Mouse (Mus musculus): ENCODE measurements around the gene Dusp3. TPM values are rescaled to one million over a fixed set of nuclear protein-coding genes. Genes with fewer than 3 reads are reported as not detected.

Gene Dusp3
- 5.0 and 5.5 TPM in 2 replicates for polyA plus RNA-seq (2012; ENCODE audit: low replicate concordance)

DNA sequence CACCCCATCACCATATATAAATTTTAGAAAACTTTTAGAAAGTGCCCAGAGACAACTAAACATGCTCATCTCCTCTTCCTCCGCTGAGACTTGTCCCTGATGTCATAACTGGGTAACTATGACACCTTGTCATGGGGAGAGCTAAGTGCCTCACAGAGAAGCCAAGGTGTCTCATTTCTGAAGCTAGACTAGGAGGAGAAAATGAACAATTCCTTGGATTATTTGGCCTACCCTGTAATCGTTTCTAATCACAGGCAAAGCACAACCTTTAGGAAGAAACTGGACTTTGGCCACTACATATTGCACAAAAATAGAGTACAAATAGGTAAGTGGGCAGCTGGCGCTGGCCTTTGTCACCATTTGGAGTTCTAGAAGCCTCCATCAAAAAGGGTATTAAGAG, at the start of gene Dusp3:
Gene Dusp3 (minus strand): TSS at position 101 of the 400 bp plus-strand sequence.

DNA sequence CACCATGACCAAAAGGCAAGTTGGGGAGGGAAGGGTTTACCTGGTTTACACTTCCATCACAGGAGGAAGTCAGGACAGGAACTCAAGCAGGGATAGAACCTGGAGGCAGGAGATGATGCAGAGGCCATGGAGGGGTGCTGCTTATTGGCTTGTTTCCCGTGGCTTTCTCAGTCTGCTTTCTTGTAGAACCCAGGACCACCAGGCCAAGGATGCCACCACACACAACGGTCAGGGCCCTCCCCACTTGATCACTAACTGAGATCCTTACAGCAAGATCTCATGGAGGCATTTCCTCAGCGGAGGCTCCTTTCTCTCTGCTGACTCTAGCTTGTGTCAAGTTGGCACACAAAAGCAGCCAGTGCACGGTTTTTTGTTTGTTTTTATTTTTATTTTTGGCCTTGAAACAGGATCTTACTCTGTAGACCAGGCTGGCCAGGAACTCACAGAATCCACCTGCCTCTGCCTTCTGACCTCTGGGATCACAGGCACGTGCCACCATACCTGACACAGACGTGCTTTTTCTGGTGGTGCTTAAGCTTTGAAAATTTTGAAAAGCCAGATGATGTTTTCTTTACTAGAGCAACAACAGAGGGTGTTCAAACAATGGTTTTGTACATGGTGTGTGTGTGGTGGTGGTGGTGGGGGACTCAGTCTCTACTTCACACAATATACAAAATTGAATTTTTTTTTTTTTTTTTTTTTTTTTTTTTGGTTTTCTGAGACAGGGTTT, 41.4 kb upstream of the Dusp3 start, which contains the start of gene Mpp3:
Gene Mpp3 (minus strand): TSS at position 375 of the 730 bp plus-strand sequence.

DNA sequence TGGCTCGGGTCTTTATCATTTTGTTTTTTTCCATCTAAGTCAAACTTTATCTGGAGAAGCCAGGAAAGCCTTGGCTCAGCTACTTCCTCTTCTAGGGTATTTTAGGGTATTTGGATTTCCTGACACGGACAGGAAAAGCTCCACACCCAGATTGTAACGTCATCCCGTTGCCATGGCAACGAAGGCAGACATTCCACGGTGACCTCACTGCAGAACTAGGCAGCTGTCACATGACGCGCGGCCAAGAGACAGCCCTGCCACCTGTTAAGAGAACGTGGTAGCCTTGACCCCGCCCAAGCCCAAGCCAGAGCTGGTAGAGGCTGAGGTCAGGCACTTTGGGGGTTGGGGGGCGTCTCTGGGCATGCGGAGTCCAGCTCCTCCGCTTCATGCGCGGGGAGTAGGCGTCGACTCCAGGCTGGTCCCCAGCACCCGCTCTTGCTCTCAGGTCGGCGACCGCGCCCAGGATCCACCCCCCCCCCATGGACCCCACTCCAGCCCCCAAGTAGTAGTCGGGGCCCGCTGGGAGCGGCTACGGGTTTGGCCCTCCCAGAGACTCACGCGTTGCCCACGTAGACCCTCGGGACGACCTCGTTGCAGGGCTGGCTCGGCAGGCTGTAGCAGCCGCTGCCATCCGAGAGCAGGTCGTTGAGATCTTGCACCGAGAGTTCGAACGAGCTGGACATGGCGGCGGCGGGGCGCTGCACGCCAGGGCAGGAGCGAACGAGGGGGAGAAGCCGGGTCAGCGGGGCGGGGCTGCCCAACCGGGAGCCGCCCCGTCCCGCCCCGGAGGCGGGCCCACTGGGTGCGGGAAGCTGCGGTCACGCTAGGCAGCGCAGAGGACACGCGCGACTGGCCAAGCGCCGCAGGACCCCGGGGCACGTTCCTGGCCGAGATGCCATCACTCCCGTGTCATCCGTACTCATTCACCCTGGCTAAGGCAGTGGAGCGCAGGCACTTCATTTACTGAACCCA, 2.5 kb downstream of the Dusp3 start, which contains the start of gene Cfap97d1:
Gene Cfap97d1 (plus strand): TSS at position 226 of the 972 bp plus-strand sequence.

DNA sequence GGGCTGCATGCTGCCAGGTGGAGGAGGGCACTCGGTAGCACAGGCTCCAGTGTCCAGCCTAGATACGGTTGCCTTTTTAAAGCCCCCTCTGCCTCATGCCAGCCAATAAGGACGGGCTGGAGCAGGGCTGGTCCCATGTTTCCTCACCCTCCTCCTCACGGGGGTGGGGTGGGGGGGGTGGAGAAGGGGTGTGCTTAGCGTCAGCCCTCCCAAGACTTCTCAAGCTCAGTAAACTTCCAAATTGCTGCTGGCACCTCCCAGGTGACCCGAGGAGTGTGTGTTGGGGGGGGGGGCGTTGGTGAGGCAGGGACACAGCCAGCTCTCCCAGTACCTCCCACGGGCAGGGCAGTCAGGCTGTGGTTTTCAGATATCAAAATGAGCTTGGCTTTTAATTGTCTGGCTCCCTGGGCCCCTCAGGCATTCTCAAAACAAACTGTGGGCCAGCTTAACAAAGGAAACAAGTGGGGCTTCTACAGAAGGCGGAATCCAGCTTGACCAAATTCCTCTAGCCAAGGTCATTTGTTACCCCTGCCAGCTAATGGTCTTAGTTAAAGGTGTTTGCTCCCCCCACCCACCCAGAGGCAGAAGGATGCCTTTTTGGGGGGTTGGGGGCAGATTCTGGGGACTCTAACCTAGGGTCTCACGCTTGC, 19.7 kb downstream of the Dusp3 start, which contains the start of gene Sost:
Gene Sost (minus strand): TSS at position 51 of the 650 bp plus-strand sequence.

Other genes starting within 250 kb of the Dusp3 start
- gene Etv4, start 201.6 kb downstream of the Dusp3 start, polyA plus RNA-seq (2012; ENCODE audit: low replicate concordance): 11.2 and 14.7 TPM in 2 replicates
- gene Meox1, start 92.6 kb downstream of the Dusp3 start, polyA plus RNA-seq (2012; ENCODE audit: low replicate concordance): not detected in 2 replicates
- not detected in 2 replicates for gene Sost, start 20.0 kb downstream of the Dusp3 start, polyA plus RNA-seq (2012; ENCODE audit: low replicate concordance)
- not detected in 2 replicates for gene Cfap97d1, start 2.7 kb downstream of the Dusp3 start, polyA plus RNA-seq (2012; ENCODE audit: low replicate concordance)
- gene Mpp3, start 41.4 kb upstream of the Dusp3 start, polyA plus RNA-seq (2012; ENCODE audit: low replicate concordance): 0.29 and 0.50 TPM in 2 replicates
- 0.13 TPM in 1 of 2 replicates, not detected in the other for gene Cd300lg, start 54.5 kb upstream of the Dusp3 start, polyA plus RNA-seq (2012; ENCODE audit: low replicate concordance)
- gene Mpp2, start 101.5 kb upstream of the Dusp3 start, polyA plus RNA-seq (2012; ENCODE audit: low replicate concordance): 25.4 and 25.8 TPM in 2 replicates
- gene Ppy, start 114.3 kb upstream of the Dusp3 start, polyA plus RNA-seq (2012; ENCODE audit: low replicate concordance): not detected in 2 replicates
- not detected in 2 replicates for gene Pyy, start 120.8 kb upstream of the Dusp3 start, polyA plus RNA-seq (2012; ENCODE audit: low replicate concordance)
- 2.0 and 2.1 TPM in 2 replicates for gene Nags, start 158.5 kb upstream of the Dusp3 start, polyA plus RNA-seq (2012; ENCODE audit: low replicate concordance)
- 6.5 and 10.4 TPM in 2 replicates for gene Tmem101, start 169.4 kb upstream of the Dusp3 start, polyA plus RNA-seq (2012; ENCODE audit: low replicate concordance)
- 73.7 and 82.1 TPM in 2 replicates for gene Lsm12, start 198.3 kb upstream of the Dusp3 start, polyA plus RNA-seq (2012; ENCODE audit: low replicate concordance)
- gene G6pc3, start 202.6 kb upstream of the Dusp3 start, polyA plus RNA-seq (2012; ENCODE audit: low replicate concordance): 19.9 and 23.2 TPM in 2 replicates
- 89.8 and 95.7 TPM in 2 replicates for gene Hdac5, start 243.2 kb upstream of the Dusp3 start, polyA plus RNA-seq (2012; ENCODE audit: low replicate concordance)

Measured in leukemia stem cell, adult 10-12 weeks (primary cell).